18 mouse cellular contexts compared by ENCODE assay signal in genomic region chr5:112154650-112155049, GRCm38 (mm10).
DNase-seq lines count a peak whose midpoint lies in the region; ATAC-seq lines count a peak whose summit lies in the region.
"Had no signal": no experiment of that assay in that cellular context is flagged by ENCODE, and none has a peak within 500 bp of the region (broad histone marks: within the 10 kb centered on the region; RNA-seq: fewer than 3 reads in every experiment).

No protein-coding gene starts in this region.

- no peak for ATAC-seq in hindbrain, embryonic 16.5 days

- H3K9me3 ChIP-seq in hindbrain, embryonic 10.5 days = no peaks in the 10 kb centered on the region
- H3K9me3 ChIP-seq in hindbrain, embryonic 16.5 days (ENCODE audit: control insufficient read depth, low read length) = no peaks in the 10 kb centered on the region
- H3K9me3 ChIP-seq: limb, embryonic 10.5 days; liver, embryonic 15.5 days; lung, embryonic 15.5 days had no signal

- peaks cover 50% of the 10 kb centered on the region for H3K4me1 ChIP-seq in hindbrain, embryonic 10.5 days (replicated peaks)
- H3K4me1 ChIP-seq in hindbrain, embryonic 16.5 days (ENCODE audit: control insufficient read depth, insufficient read depth, low read depth, low read length) = no peaks in the 10 kb centered on the region
- H3K4me1 ChIP-seq: lung, embryonic 15.5 days had no signal

- H3K4me2 ChIP-seq in hindbrain, embryonic 16.5 days (ENCODE audit: low read length) = no peak overlapping the region
- H3K4me2 ChIP-seq: liver, embryonic 15.5 days; lung, embryonic 15.5 days had no signal

- 59% methylated on average over 4 of the region's 4 CpGs for WGBS in hindbrain, embryonic 10.5 days
- WGBS in hindbrain, embryonic 16.5 days = 67% methylated on average over 4 of the region's 4 CpGs

- H3K27ac ChIP-seq in hindbrain, embryonic 10.5 days = peak overlapping the region; percentile 62; the same call in 1 of the 2 replicates
- H3K27ac ChIP-seq in hindbrain, embryonic 16.5 days (ENCODE audit: low read depth, low read length) = no peak overlapping the region
- H3K27ac ChIP-seq: layer of hippocampus, adult 2 months; liver, embryonic 15.5 days; lung, embryonic 15.5 days had no signal

- DNase-seq in heart, adult 11 months = peak; percentile 95
- DNase-seq in heart, postnatal 4 days = no peak
- DNase-seq in hindbrain, embryonic 10.5 days (ENCODE audit: low spot score) = no peak
- DNase-seq in NIH3T3 (ENCODE audit: low read depth) = peak; percentile 6
- DNase-seq in fibroblast of lung, adult 2 months (ENCODE audit: low read depth) = peak; percentile 16
- no peak for DNase-seq in spleen, postnatal 4 days (ENCODE audit: low spot score in 2 of 2)
- DNase-seq: adrenal gland, postnatal 14 days; B cell, adult 2 months; cerebellum, adult 2 months; cerebellum, postnatal 25 days; kidney, postnatal 25 days; liver; lung, postnatal 4 days had no signal

- H3K4me3 ChIP-seq in hindbrain, embryonic 10.5 days = no peak overlapping the region
- H3K4me3 ChIP-seq in hindbrain, embryonic 16.5 days (ENCODE audit: low read length) = no peak overlapping the region
- H3K4me3 ChIP-seq: layer of hippocampus, adult 2 months; limb, embryonic 10.5 days; liver, embryonic 15.5 days; lung, embryonic 15.5 days had no signal

- peaks cover 42% of the 10 kb centered on the region for H3K27me3 ChIP-seq in hindbrain, embryonic 10.5 days (ENCODE audit: insufficient read depth, poor library complexity, severe bottlenecking)
- peaks cover 5% of the 10 kb centered on the region; the same call in 1 of the 2 replicates for H3K27me3 ChIP-seq in hindbrain, embryonic 16.5 days (replicated peaks; ENCODE audit: control insufficient read depth, insufficient read depth, low read length)

- H3K36me3 ChIP-seq in hindbrain, embryonic 10.5 days = no peaks in the 10 kb centered on the region
- H3K36me3 ChIP-seq in hindbrain, embryonic 16.5 days (ENCODE audit: control insufficient read depth, insufficient read depth, low read length) = no peaks in the 10 kb centered on the region
- H3K36me3 ChIP-seq: limb, embryonic 10.5 days; liver, embryonic 15.5 days; lung, embryonic 15.5 days had no signal

- H3K9ac ChIP-seq in hindbrain, embryonic 16.5 days (ENCODE audit: low read depth, low read length) = no peak overlapping the region
- H3K9ac ChIP-seq: liver, embryonic 15.5 days; lung, embryonic 15.5 days had no signal

Comparison
In these comparisons a context has a peak if more than half of its experiments do, and no peak if none do; other contexts are left out.
1. DNase-seq: peak in heart, adult 11 months (single experiment), NIH3T3 (single experiment) and fibroblast of lung, adult 2 months (single experiment); none in heart, postnatal 4 days (single experiment), hindbrain, embryonic 10.5 days (single experiment) and spleen, postnatal 4 days (0 of 2).